Comparison of ENCODE assay signal across 19 mouse cellular contexts in genomic region chr5:22557491-22558113, GRCm38 (mm10). TPM values are rescaled to one million over a fixed set of nuclear protein-coding genes. Genes with fewer than 3 reads are reported as not detected.
DNase-seq lines count a peak whose midpoint lies in the region; ATAC-seq lines count a peak whose summit lies in the region.
"Had no signal": no experiment of that assay in that cellular context is flagged by ENCODE, and none has a peak within 500 bp of the region (broad histone marks: within the 10 kb centered on the region; RNA-seq: fewer than 3 reads in every experiment).

No protein-coding gene starts in this region.

- no peak overlapping the region for H3K9ac ChIP-seq in liver, embryonic 11.5 days (ENCODE audit: low read depth, low read length)
- H3K9ac ChIP-seq: limb, embryonic 13.5 days; neural tube, embryonic 15.5 days had no signal

- no peaks in the 10 kb centered on the region; the same call in 1 of the 2 replicates for H3K4me1 ChIP-seq in liver, embryonic 11.5 days (replicated peaks; ENCODE audit: control insufficient read depth, insufficient read depth, low read length)
- H3K4me1 ChIP-seq: limb, embryonic 13.5 days; neural tube, embryonic 15.5 days had no signal

- H3K4me2 ChIP-seq in liver, embryonic 11.5 days, result no peak overlapping the region
- H3K4me2 ChIP-seq: heart, embryonic 11.5 days; limb, embryonic 13.5 days; neural tube, embryonic 15.5 days had no signal

- H3K27ac ChIP-seq in liver, embryonic 11.5 days (ENCODE audit: low read depth, low read length), result peak overlapping the region; percentile 43; the same call in 1 of the 2 replicates
- H3K27ac ChIP-seq: limb, embryonic 13.5 days; neural tube, embryonic 15.5 days had no signal

- ATAC-seq in liver, embryonic 11.5 days (replicated peaks; ENCODE audit: low FRiP score), result peak; percentile 99
- 0 out of 2 replicates have a peak, but pooled peaks have one; percentile 24 for ATAC-seq in megakaryocyte, adult 5-6 weeks (ENCODE audit: poor library complexity, severe bottlenecking)
- ATAC-seq in activated CD4-positive, CD25-positive, alpha-beta regulatory T cell, adult 4 months, result no peak
- ATAC-seq: forebrain, embryonic 14.5 days; lung, postnatal 0 days; midbrain, embryonic 16.5 days had no signal

- H3K36me3 ChIP-seq in liver, embryonic 11.5 days (ENCODE audit: control insufficient read depth, insufficient read depth, low read length), result no peaks in the 10 kb centered on the region; the same call in 1 of the 2 replicates
- H3K36me3 ChIP-seq: neural tube, embryonic 15.5 days had no signal

- 54% methylated on average over 4 of the region's 4 CpGs for WGBS in liver, embryonic 11.5 days

- H3K27me3 ChIP-seq in liver, embryonic 11.5 days (replicated peaks; ENCODE audit: control insufficient read depth, insufficient read depth, low read length), result no peaks in the 10 kb centered on the region
- H3K27me3 ChIP-seq: limb, embryonic 13.5 days; neural tube, embryonic 15.5 days had no signal

- DNase-seq in c-Kit-negative CD71-positive TER-119-positive erythroid progenitor cells, embryonic 14.5 days (ENCODE audit: low read depth, low spot score), result peak; percentile 64
- peak; percentile 81 for DNase-seq in c-Kit-positive CD71-positive TER-119-positive erythroid progenitor cells, embryonic 14.5 days (ENCODE audit: low spot score)
- DNase-seq in liver, embryonic 11.5 days (ENCODE audit: low spot score), result no peak
- no peak for DNase-seq in gastrocnemius, adult 8-10 months (ENCODE audit: low spot score in 2 of 2)
- no peak for DNase-seq in cerebellum, adult 9-10 months
- DNase-seq: adrenal gland, adult 8-10 months; cerebellum, adult 11-12 months; cerebellum, postnatal 36 days; heart, postnatal 10 days; spleen, adult 18-20 months; thymus, postnatal 14 days had no signal

- 0 out of 2 replicates have a peak, but pooled peaks cover 4% of the 10 kb centered on the region for H3K9me3 ChIP-seq in liver, embryonic 11.5 days (ENCODE audit: control insufficient read depth, low read length)
- H3K9me3 ChIP-seq: neural tube, embryonic 15.5 days had no signal

- no peak overlapping the region for H3K4me3 ChIP-seq in liver, embryonic 11.5 days (ENCODE audit: low read depth, low read length)
- H3K4me3 ChIP-seq: limb, embryonic 13.5 days; neural tube, embryonic 15.5 days had no signal

RNA-seq across cellular contexts. Expression of gene Orc5, which starts 7.4 kb away (rescaled TPM):
- polyA plus RNA-seq in liver, embryonic 11.5 days (2014; fragmentation: Nextera tagmentation; extraction: Ambion mirVana), result 89.0 and 92.6 TPM in 2 replicates
- 18.6 and 22.5 TPM in 2 replicates for total RNA-seq in megakaryocyte, adult 5-6 weeks (2015)
- 15.1 and 17.3 TPM in 2 replicates for total RNA-seq in megakaryocyte, adult 5-6 weeks (2017)
- 10 to 100 TPM; 47.6 to 55.4 TPM for polyA plus RNA-seq in activated CD4-positive, CD25-positive, alpha-beta regulatory T cell, adult 4 months (2017; shearing (Covaris generic))
- total RNA-seq in gastrocnemius, adult 8-10 months (2022), result 1 to 10 TPM; 6.1 to 9.1 (median 8.5) TPM

Comparison
In these comparisons a context has a peak if more than half of its experiments do, and no peak if none do; other contexts are left out.
1. DNase-seq: peak in c-Kit-negative CD71-positive TER-119-positive erythroid progenitor cells, embryonic 14.5 days (single experiment) and c-Kit-positive CD71-positive TER-119-positive erythroid progenitor cells, embryonic 14.5 days (single experiment); none in liver, embryonic 11.5 days (single experiment), gastrocnemius, adult 8-10 months (0 of 2) and cerebellum, adult 9-10 months (single experiment).